Mouse (Mus musculus): Measurements from ENCODE around the gene Kcnip1. TPM values are rescaled to one million over a fixed set of nuclear protein-coding genes. Genes with fewer than 3 reads are reported as not detected.

Gene Kcnip1
- total and polyA plus RNA-seq, 3 experiments, result 0.04 to 0.17 TPM; not detected in 1

- H3K27me3 ChIP-seq (replicated peaks), result peaks cover 37% of the 10 kb centered on the region
- in situ Hi-C loops (cut with MboI; ENCODE audit: low pct_ligation_motif_present, low pct_unique_long_range_greater_than_20kb, low sequenced_read_pairs), result no loop called here
- no peak for TF ChIP-seq EP300 (IDR thresholded peaks at IDR 0.05; ENCODE audit: low read length)
- TF ChIP-seq ZC3H11A (IDR thresholded peaks at IDR 0.05; ENCODE audit: low read depth, low read length), result no peak
- no peak for TF ChIP-seq IRF4 (IDR thresholded peaks at IDR 0.05; ENCODE audit: low read depth, low read length)
- TF ChIP-seq MEF2A (IDR thresholded peaks at IDR 0.05; ENCODE audit: borderline replicate concordance, low read depth, low read length), result no peak
- no peak for TF ChIP-seq KAT2A (IDR thresholded peaks at IDR 0.05; ENCODE audit: insufficient replicate concordance, low read length)
- TF ChIP-seq USF1 (IDR thresholded peaks at IDR 0.05; ENCODE audit: low read depth, low read length), result no peak
- no peak for TF ChIP-seq CHD1 (IDR thresholded peaks at IDR 0.05; ENCODE audit: low read depth, low read length)
- TF ChIP-seq BHLHE40 (IDR thresholded peaks at IDR 0.05; ENCODE audit: low read depth, low read length), result no peak
- no peak for TF ChIP-seq ETS1 (conservative IDR thresholded peaks at IDR 0.05; ENCODE audit: low read depth, low read length)
- no peak for TF ChIP-seq NELFE (IDR thresholded peaks at IDR 0.05; ENCODE audit: low read depth, low read length)
- no peak for TF ChIP-seq POLR2AphosphoS2 (IDR thresholded peaks at IDR 0.05; ENCODE audit: low read depth, low read length)
- no peak for TF ChIP-seq UBTF (IDR thresholded peaks at IDR 0.05; ENCODE audit: low read depth, low read length)
Observed at GRCm38 (mm10) chr11:33918424-33918823, 74.5 kb downstream of the Kcnip1 start.

GRCm38 (mm10) chr11:33917574-33917973, 75.4 kb downstream of the Kcnip1 start:
- peak; percentile 50 for DNase-seq (ENCODE audit: extremely low read depth)
- in situ Hi-C loops (cut with MboI; ENCODE audit: low pct_ligation_motif_present, low pct_unique_long_range_greater_than_20kb, low sequenced_read_pairs), result no loop called here

More at GRCm38 (mm10) chr11:33918424-33918823, 74.5 kb downstream of the Kcnip1 start:
- Histone ChIP-seq H3K36me3 (replicated peaks in 1 of 2; ENCODE audit: control insufficient read depth in 1 of 2, insufficient read depth in 1 of 2, low read length in 1 of 2) (no peaks in the 10 kb centered on the region), H3K4me2 (ENCODE audit: insufficient read depth, low read depth, poor library complexity, severe bottlenecking) (no peak overlapping the region), H3K9ac (ENCODE audit: insufficient read depth, low read depth) (no peak overlapping the region), H3K27ac (ENCODE audit: insufficient read depth, low read depth) (no peak overlapping the region), H3K4me1 (ENCODE audit: control insufficient read depth in 1 of 2, insufficient read depth in 2 of 2) (peaks cover 4% of the 10 kb centered on the region in 2 experiments; a peak in 2 of 4 replicates), H3K79me2 (replicated peaks; ENCODE audit: control insufficient read depth, extremely low read depth, insufficient read depth, poor library complexity, severe bottlenecking) (no peaks in the 10 kb centered on the region), H3K9me3 (replicated peaks; ENCODE audit: low read length) (peaks cover 5% of the 10 kb centered on the region), H3K4me3 (replicated peaks in 1 of 3; ENCODE audit: low read depth in 2 of 3, low read length in 2 of 3, poor library complexity in 1 of 3) (no peak overlapping the region)
- dilution Hi-C loops (cut with MboI; ENCODE audit: extremely low pct_ligation_motif_present, extremely low pct_unique_long_range_greater_than_20kb, low sequenced_read_pairs), result no loop called here
- no peak for DNase-seq (ENCODE audit: extremely low read depth)

More at GRCm38 (mm10) chr11:33917574-33917973, 75.4 kb downstream of the Kcnip1 start:
- no peaks in the 10 kb centered on the region for H3K36me3 ChIP-seq (replicated peaks in 1 of 2; ENCODE audit: control insufficient read depth in 1 of 2, insufficient read depth in 1 of 2, low read length in 1 of 2)
- dilution Hi-C loops (cut with MboI; ENCODE audit: extremely low pct_ligation_motif_present, extremely low pct_unique_long_range_greater_than_20kb, low sequenced_read_pairs), result no loop called here
- H3K27me3 ChIP-seq (replicated peaks), result peaks cover 43% of the 10 kb centered on the region
- TF ChIP-seq MAZ (IDR thresholded peaks at IDR 0.05; ENCODE audit: low read depth, low read length) (0 out of 2 replicates have a peak, but pooled peaks have one; percentile 49), CHD1 (IDR thresholded peaks at IDR 0.05; ENCODE audit: low read depth, low read length) (no peak), POLR2AphosphoS2 (IDR thresholded peaks at IDR 0.05; ENCODE audit: low read depth, low read length) (no peak), KAT2A (IDR thresholded peaks at IDR 0.05; ENCODE audit: insufficient replicate concordance, low read length) (no peak), E2F4 (IDR thresholded peaks at IDR 0.05; ENCODE audit: insufficient replicate concordance, low read depth, low read length) (no peak), ETS1 (conservative IDR thresholded peaks at IDR 0.05; ENCODE audit: low read depth, low read length) (no peak), USF1 (IDR thresholded peaks at IDR 0.05; ENCODE audit: low read depth, low read length) (no peak), RAD21 (IDR thresholded peaks at IDR 0.05; ENCODE audit: low read depth, low read length) (peak; percentile 99), TBP (conservative IDR thresholded peaks at IDR 0.05; ENCODE audit: low read depth, low read length) (no peak), SIN3A (IDR thresholded peaks at IDR 0.05; ENCODE audit: low read length) (peak; percentile 47; the same call in 1 of the 2 replicates), CTCF (conservative IDR thresholded peaks at IDR 0.05 in 1 of 2, IDR thresholded peaks at IDR 0.05 in 1 of 2; ENCODE audit: low read depth in 2 of 2, low read length in 2 of 2) (peak; percentile 99 to 100), NELFE (IDR thresholded peaks at IDR 0.05; ENCODE audit: low read depth, low read length) (peak; percentile 62; the same call in 1 of the 2 replicates), PAX5 (IDR thresholded peaks at IDR 0.05; ENCODE audit: low read length) (no peak), SMC3 (IDR thresholded peaks at IDR 0.05; ENCODE audit: low read depth, low read length) (peak; percentile 96), ZC3H11A (IDR thresholded peaks at IDR 0.05; ENCODE audit: low read depth, low read length) (peak; percentile 82), MXI1 (IDR thresholded peaks at IDR 0.05; ENCODE audit: low read depth, low read length) (0 out of 2 replicates have a peak, but pooled peaks have one; percentile 29), IRF4 (IDR thresholded peaks at IDR 0.05; ENCODE audit: low read depth, low read length) (no peak; the same call in 1 of the 2 replicates), BHLHE40 (IDR thresholded peaks at IDR 0.05; ENCODE audit: low read depth, low read length) (0 out of 2 replicates have a peak, but pooled peaks have one; percentile 11), MEF2A (IDR thresholded peaks at IDR 0.05; ENCODE audit: borderline replicate concordance, low read depth, low read length) (0 out of 2 replicates have a peak, but pooled peaks have one; percentile 53), NRF1 (IDR thresholded peaks at IDR 0.05; ENCODE audit: low read depth, low read length) (0 out of 2 replicates have a peak, but pooled peaks have one; percentile 27)
- peaks cover 4% of the 10 kb centered on the region in 2 experiments; a peak in 2 of 4 replicates for H3K4me1 ChIP-seq (ENCODE audit: control insufficient read depth in 1 of 2, insufficient read depth in 2 of 2)
- H3K4me3 ChIP-seq (replicated peaks in 1 of 3; ENCODE audit: low read depth in 2 of 3, low read length in 2 of 3, poor library complexity in 1 of 3), result no peak overlapping the region
- H3K27ac ChIP-seq (ENCODE audit: insufficient read depth, low read depth), result no peak overlapping the region
- peaks cover 3% of the 10 kb centered on the region for H3K9me3 ChIP-seq (replicated peaks; ENCODE audit: low read length)
- H3K79me2 ChIP-seq (replicated peaks; ENCODE audit: control insufficient read depth, extremely low read depth, insufficient read depth, poor library complexity, severe bottlenecking), result no peaks in the 10 kb centered on the region
- H3K9ac ChIP-seq (ENCODE audit: insufficient read depth, low read depth), result no peak overlapping the region
- no peak overlapping the region for H3K4me2 ChIP-seq (ENCODE audit: insufficient read depth, low read depth, poor library complexity, severe bottlenecking)
